Mouse (Mus musculus) cerebellum, postnatal 36 days (tissue): ENCODE data around the gene Tmbim4.
A peak's percentile ranks its signal among the peaks of the same experiment; 100 is the strongest.

Experiments used
- DNase-seq, 2 experiments: peaks; one replicate each; pipeline ENCODE4 v3.0.0; 2021 to 2022; ENCODE audit warnings: mixed read lengths in 2 of 2

The Tmbim4 gene

GRCm38 (mm10) chr10:120246994-120247750 is 45.8 kb downstream of the Tmbim4 start:
- peak in 1 of 2 experiments; percentile 12 for DNase-seq

- no peak for DNase-seq
Observed at GRCm38 (mm10) chr10:120250911-120251683, 49.7 kb downstream of the Tmbim4 start.

- no peak for DNase-seq
Observed at GRCm38 (mm10) chr10:120251791-120252190, 50.4 kb downstream of the Tmbim4 start.

GRCm38 (mm10) chr10:120252800-120253199 is 51.4 kb downstream of the Tmbim4 start:
- no peak for DNase-seq

GRCm38 (mm10) chr10:120257231-120257630 is 55.8 kb downstream of the Tmbim4 start:
- DNase-seq = peak; percentile 11 to 36

- no peak for DNase-seq
Observed at GRCm38 (mm10) chr10:120267790-120268189, 66.4 kb downstream of the Tmbim4 start.

- no peak for DNase-seq
Observed at GRCm38 (mm10) chr10:120269946-120270345, 68.6 kb downstream of the Tmbim4 start.

GRCm38 (mm10) chr10:120270777-120271176 is 69.4 kb downstream of the Tmbim4 start:
- DNase-seq = peak; percentile 13 to 21

- no peak for DNase-seq
Observed at GRCm38 (mm10) chr10:120271318-120271717, 69.9 kb downstream of the Tmbim4 start.

- no peak for DNase-seq
Observed at GRCm38 (mm10) chr10:120271879-120272269, 70.5 kb downstream of the Tmbim4 start.

GRCm38 (mm10) chr10:120272270-120272883 is 71.0 kb downstream of the Tmbim4 start:
- DNase-seq = no peak

GRCm38 (mm10) chr10:120273335-120273734 is 71.9 kb downstream of the Tmbim4 start:
- DNase-seq = no peak
